Mouse (Mus musculus): ENCODE measurements at regions not wholly inside any gene's neighbourhood (a gene's known extent, or its start where the extent isn't known, plus 50 kb on each side); places are given as distances from the start of the nearest gene placed in this dataset.
A peak's percentile ranks its signal among the peaks of the same experiment; 100 is the strongest.

DNA sequence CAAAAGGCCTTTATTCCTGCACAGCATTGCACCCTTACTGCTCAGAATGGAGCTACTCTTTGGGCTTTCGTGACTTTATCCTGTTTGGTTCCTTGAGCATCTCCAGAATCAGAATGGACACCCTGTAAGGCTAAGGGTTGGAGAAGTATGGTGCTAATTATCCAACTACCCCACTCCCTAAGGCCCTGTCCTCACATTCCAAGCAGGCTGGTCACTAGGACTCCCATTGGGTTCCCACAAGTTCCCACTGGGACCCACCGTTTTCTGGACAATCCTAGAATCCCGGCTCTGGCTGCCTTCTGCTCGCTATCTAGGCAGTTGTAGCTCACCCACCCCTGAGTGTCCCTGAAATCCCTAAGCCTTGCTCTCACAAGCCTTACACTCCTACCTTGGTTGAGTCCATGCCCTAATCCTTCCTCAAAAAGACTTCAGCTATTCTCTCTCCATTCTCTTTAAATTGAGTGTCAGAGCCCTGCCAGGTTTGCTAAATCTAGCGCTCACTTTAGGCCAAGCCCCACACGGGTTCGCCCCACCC, 146.1 kb downstream of the Efcab1 start:
- no peak for DNase-seq (ENCODE audit: low spot score in 2 of 2)

DNA sequence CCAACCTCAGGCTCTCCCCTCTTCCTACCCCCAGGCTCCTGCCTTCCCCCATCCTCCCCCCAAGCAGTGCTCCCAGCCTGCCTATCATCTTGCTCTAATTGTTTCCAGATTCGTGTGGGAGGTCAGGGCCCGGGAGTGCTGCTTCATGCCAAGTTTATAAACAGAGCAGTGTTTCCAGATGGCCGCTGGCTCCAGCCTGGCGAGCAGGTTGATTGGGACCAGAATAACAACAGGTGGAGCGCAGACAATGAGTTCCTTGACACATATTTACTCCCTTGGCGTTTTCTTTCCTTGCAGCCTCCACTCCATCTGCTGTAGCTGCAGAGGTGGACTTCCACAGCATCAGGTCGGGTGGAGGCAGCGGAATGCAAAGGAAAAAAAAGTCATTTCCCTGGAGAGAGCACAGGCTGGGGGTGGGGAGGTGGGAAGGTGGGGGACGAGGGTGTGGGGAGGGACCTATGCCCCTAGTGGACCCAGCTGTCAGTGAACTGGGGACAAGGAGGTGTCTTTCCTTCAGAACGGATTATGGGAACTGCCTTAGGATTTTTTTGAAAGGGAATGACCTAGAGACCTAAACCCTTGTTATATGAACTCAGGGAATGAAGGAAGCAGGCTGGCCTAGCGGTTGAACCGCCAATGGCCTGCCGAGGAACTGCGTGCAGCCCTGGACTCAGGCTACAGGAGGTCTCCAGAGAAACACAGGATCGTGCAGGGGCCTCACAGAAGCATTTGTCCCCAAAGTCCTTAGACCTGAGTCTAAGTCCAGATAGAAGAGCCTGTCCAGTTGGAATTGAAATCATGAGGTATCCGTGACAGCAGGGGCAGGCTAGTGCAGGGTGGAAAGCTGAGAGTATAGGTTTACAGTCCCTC, 146.8 kb downstream of the Efcab1 start:
- DNase-seq (ENCODE audit: low spot score in 2 of 2), result peak; percentile 42 to 44

DNA sequence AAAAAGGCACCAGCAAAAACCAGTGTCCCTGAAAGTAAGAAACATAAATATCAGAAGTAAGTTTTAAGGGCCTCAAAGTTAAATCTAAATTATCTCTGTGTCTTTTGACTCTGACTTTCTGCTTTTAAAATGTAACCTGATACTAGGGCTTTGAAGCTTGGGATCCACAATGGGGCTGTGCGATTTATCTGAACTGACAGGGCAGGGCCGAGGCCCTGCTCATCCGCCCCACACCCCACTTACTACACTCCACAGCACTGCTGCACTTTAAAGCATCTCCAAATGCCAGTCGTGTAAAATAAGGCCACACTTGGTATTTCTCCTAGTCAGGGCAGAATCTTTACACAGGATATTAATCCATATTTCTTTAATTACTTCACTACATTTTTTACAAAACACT, 147.4 kb downstream of the Efcab1 start:
- no peak for DNase-seq (ENCODE audit: low spot score in 2 of 2)

DNA sequence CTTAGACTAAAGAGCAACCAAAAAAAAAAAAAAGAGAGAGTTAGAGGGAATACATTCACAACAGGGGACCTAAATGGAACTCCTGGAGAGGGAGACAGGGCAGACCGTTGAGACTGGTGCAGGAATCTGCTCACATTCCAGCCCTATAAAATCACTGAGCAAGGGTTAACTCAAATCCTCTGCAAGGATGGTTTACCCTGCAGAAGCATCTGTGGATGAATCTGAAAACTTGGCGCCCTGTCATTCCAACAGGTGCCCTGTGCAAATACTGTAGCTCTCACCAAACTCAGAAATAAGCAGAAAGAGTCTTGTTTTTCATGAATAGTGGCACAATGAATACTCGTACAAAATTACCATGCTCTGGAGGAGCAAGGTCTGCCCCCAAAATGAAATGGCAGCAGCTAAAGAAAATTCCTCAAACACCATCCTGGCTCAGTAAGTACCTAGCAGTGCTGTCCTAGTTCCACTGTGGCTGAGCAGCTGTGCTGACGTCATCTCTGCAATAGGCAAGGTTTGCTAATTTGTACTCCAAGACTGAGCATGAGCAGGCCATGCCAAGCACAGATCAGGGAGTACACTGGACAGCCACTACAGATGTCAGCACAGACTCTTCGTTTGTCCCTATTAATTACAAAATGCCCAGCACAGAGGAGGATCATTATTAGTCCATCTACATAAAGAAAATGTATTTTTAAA, 148.0 kb downstream of the Efcab1 start:
- DNase-seq (ENCODE audit: low spot score in 2 of 2), result no peak

DNA sequence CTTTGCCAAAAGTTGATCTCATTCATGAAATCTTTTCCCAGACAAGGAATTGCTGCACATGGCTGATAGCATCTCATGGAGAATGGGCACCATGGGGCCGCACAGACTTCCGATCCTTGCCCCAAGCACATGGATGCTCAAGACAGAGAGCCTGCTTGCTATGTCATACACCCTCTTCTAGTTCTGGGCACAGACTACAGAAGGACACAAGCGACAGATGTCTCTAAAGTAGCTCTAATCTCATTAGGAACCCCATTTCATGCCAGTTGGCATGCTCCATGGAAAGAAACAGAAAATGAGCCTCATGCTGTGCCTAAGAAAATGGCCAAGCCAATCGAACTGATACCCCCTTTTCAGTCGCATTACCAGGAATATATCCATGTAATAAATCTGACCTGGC, 149.3 kb downstream of the Efcab1 start:
- DNase-seq (ENCODE audit: low spot score in 2 of 2), result no peak

DNA sequence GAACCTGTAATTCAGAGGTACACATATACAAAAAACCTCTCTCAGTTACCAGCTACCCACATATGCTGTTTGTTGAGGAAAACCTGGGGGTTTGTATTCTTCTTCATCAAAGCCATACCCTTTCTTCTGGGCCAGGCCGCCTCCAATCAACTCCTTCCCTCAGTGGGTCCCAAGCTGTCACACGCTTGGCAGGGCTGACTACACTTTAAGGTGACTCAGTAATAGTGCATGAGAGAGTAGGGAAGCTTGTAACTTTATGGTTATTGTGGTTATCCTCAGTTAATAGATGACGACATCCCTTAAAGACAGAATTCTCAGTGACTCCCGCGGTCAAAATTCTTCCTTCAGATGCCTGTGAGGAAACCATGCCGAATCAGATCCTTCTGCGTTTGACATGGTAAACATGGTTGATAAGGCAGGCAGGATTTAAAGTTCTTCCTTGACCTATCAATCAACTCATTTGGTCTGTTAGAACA, 164.1 kb downstream of the Efcab1 start:
- DNase-seq (ENCODE audit: low spot score in 2 of 2), result no peak

DNA sequence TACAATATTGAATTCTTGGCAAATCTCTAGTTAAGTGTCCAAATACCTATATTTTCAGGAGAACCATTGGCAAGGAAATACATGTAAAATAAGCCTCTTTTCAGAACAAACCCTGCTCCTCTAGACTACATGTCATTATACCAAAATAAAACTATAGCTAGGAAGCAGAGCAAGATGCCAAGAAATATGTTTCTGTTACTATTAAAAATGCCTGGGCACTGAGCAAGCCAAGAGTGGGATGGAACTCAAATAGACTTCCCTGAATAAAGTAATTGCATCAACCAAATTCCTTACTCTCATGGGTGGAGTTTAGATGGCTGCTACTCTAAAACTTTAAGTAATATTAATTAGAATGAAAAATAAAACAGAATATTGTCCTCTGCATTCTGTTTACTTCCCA, 168.0 kb downstream of the Efcab1 start:
- DNase-seq (ENCODE audit: low spot score in 2 of 2), result peak in 1 of 2 experiments; percentile 18

DNA sequence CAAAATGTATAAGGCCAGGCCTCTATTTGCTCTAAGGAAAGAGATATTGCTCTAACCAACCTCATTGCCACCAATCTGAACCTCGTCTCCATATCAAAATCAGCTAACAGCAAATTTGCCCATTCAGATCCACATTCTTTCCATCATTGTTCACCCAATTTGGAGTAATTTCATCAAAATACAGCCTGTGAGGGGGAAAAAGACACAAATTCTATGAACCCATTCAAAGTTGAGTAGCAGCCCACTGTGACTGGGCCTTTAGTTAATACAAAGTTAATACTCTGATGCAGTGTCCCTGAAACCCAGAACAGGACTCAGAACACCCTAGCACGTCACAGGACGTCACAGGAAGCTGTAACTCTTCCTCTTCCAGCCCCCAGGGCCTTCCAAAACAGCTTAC, 177.3 kb downstream of the Efcab1 start:
- no peak for DNase-seq (ENCODE audit: low spot score in 2 of 2)

DNA sequence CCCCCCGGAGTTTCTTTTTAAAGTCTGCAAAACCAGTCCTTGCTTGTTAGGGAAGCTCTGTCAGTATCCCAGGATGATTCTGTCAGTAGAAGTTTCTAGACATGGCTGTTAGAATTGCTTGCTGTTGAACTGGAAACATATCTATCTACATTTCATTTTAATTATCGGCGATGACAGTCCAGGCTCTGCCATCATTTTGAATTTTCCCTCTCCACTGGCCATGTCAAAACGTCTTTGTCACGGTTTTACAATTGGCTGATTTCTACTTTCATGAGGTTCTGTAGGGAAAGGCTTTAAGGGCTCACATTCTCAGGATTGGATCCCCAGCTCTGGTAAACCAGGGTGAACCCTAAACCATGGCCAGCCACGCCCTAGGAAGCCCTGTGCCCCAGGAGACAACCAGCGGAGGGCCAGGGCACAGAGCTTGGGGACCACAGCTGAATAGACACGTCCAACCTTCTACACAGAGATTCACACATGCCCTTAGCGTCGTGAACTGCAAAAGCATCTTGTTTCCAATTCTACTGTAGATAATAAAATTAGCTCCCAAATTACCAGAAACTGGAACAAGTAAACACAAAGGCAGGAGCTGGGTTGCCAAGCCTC, 177.8 kb downstream of the Efcab1 start:
- no peak for DNase-seq (ENCODE audit: low spot score in 2 of 2)

DNA sequence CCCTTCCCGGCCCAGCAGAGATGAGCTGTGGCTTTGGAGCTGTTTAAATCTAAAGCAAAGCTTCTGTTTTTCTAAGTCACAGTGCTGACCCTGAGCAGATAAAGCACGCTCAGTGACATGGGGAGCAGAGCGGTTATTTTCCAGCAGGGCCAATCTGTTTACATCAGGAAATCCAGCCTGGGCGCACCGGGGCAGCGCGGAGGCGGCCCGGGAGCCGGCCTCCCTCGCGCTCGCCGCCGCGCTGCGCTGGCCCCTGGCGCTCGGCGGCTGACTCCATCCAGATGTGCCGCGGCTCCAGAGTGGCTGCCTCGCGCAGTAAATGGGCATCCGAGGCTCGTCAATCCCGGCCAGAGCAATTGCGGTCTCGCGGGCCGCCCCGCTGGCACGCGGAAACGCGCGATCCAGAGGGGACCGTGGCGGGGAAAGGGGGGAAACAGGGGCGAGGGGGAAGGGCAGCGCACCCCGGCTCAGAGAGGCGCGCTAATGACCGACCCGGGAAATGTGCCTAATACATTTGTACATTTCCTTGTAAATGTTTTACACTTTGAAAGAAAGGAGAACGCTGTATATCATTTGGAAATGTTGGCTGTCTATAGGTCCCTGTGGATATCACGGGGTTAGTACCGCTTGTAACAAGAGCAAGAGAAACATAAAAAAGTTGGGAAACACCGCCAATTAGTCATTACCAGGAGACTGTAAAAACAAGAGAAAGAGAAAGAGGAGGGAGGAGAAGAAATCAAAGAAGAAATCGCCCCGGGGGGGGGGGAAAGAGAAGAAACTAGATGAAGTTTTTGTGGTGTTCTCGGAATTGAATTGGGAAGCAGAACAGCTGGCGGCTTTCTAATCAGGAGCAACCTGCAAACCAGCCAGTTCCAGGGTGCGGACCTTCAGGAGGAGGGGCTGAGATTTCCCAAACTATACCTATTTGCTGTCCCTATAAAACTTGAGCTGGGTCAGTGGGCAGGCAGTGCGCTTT, 178.6 kb downstream of the Efcab1 start:
- DNase-seq (ENCODE audit: low spot score in 2 of 2), result no peak

DNA sequence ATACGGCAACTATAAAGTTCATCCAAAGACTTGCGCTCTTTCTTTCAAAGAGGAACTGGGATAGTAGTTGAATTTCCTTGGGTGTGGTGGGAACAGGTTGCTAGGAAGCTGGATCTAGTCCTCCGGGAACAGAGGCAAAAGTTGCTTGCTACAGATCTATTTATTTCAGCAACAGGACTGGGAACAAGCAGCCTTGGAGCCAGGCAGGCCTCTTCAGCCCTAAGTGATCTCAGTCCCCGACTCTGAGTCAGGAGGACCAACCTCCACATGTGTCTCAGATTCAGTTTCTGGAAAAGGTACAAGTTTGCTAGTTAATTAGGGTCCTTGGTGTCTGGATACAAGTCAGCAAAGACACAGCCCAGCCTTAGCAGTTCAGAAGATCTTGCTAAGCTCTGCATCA, 180.2 kb downstream of the Efcab1 start:
- no peak for DNase-seq (ENCODE audit: low spot score in 2 of 2)

DNA sequence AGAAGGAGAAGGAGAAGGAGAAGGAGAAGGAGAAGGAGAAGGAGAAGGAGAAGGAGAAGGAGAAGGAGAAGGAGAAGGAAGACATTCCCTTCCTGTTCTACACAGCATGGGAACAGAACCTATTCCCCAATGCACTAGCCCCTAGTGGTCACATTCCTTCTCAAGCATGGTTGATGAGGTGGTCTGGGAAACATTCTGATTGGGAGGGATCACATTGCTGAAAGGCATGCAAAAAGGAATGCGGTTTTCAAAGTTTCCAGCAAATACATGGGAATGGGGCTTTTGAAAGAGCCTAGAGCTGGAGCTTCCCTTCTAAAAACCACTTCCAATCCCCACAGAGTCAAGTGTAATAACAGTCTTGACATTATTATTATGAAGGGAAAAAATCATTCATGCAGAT, 197.5 kb downstream of the Efcab1 start:
- DNase-seq (ENCODE audit: low spot score in 2 of 2), result no peak

DNA sequence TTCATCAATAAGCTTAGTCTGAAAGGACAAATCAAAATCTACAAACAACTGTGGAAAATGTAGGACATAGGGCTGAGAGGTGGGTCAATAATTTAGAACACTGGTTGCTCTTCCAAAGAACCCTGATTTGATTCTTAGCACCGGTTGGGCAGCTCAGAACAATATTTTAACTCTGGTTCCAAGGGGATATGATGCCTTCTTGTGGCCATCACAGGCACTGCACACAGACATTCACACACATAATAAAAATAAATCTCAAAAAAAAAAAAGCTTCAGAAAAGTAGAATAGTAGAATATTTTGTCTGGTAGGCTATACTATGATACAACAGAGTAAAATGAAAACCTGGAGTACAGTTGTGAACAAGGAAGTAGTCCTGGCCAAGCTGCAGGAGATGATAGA, 200.8 kb downstream of the Efcab1 start:
- no peak for DNase-seq (ENCODE audit: low spot score in 2 of 2)

DNA sequence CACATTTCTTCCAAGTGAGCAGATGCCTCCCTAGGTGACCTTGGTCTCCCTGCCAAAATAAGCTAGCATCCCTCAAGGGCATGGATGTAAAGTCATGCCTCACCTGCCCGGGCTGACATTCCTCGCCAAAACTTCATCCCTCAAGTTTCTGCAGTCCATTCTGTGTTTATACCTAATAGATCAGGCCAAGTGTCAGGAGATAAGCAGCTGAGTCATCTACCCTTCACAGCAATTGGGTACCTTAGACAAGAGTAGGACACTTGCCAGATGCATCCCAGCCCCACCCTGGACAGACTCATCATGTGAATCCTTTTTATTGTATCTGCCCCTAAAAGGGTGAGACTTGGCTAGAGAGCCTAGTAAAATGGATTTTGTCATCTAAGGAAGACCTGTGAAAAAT, 204.1 kb upstream of the Gm21897 start:
- DNase-seq (ENCODE audit: low spot score in 2 of 2), result no peak

DNA sequence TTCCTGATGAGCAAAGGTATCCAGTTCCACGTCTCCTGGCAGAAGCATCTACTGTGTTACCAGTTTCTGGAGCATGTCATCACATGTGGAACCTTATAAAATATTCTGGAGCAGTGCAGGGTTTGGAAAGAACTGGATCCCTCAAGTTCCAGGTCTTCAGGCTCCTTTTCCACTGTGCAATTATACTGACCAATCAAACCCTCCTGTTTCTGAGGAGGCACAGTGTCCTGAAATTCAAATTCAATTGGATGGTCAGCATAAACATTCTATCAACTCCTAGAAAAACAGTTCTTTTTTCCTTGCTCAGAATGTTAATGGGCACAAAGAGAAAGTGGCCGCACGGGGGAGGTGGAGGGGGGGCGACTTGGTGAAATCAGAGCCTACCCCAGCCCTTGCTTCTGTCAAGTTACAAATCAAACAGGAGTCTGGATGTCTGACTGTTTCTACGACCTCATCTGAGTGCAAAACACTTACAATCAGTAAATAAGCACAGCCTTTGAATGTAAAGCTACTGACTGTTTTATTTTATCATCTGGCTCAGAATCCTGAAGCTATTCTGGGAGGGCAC, 203.2 kb upstream of the Gm21897 start:
- DNase-seq (ENCODE audit: low spot score in 2 of 2), result no peak

DNA sequence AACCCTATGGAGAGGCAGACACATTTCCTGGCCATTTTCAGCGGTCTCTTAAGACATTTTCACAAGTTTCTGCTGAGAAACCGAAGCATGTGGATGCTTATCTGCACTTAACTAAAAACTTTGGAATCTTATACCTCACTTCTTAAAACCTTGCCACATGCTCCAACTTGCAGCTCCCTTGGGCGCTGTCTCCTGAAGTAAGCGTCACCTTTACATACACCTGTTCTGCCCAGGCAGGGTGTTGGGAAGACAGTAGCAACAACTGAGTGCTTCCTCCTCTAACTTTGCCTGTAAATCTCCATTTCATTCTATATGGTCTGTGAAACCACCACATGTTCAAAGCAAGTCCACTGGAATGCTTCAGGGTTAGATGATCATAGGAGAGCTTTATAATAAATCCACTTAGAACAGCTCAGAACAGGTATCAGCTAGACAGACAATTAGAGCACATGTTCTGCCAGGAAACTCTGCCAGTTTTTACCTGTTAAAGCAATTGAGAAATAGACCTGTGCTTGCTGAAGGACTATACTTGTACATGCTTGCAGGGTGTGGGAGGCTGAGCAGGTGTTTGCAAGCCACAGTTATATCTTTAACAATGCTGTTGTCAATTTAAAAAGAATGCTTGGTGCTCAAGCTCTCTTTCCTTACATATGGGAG, 202.6 kb upstream of the Gm21897 start:
- DNase-seq (ENCODE audit: low spot score in 2 of 2), result no peak

DNA sequence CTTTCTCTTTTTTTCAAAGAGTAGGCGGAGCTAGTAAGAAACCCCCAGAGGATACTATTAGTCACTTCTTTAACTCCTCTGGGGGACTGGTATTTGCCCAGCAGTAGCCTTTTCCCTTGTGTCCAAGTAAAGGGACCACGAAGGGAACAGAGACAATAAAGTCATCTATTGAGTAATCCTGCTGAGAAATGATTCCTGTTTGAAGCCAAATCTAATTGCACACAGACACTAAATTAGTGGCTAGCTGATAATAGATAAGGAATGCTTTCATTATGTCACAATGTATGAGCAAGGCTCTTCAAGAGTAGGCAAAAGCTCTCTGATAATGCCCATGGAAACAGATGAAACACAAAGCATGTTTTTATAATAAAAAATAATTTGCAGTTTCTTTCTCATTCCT, 201.9 kb upstream of the Gm21897 start:
- DNase-seq (ENCODE audit: low spot score in 2 of 2), result no peak

DNA sequence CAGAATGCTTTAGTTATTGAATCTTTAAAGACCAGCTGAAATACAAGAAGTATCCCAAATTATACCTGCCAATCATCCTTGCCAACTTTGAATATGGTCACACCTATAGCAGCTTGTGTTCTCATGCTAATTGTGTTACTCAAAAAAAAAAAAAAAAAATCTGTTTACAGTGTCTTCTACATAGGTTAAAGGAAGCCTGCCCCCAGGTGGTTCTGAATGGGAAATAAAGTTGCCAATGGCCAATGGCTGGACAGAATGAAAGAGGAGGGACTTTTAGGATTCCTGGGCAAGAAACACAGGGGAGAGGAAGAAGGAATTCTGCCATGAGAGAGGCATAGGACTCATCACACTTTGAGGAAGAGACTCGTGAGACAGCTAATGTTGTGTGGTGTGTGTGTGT, 197.5 kb upstream of the Gm21897 start:
- DNase-seq (ENCODE audit: low spot score in 2 of 2), result no peak

DNA sequence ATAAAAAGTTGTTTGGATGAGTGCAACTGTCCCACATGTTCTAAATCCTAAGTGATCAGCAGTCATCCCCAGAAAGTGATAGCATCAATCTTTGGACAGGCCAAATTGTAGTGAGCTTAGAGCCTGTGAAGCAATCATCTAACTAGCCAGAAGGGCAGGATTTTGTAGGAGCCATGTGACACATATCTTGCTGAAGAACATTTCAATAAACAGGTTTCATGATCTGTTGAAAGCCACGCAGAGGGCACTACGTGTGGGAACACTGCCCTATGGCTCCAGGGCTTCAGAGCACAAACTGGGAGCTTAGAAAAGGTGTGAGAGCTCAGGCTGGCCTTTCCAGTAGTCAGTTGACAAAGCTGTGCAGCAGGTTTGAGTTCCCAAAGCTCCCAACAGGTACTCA, 188.3 kb upstream of the Gm21897 start:
- no peak for DNase-seq (ENCODE audit: low spot score in 2 of 2)

DNA sequence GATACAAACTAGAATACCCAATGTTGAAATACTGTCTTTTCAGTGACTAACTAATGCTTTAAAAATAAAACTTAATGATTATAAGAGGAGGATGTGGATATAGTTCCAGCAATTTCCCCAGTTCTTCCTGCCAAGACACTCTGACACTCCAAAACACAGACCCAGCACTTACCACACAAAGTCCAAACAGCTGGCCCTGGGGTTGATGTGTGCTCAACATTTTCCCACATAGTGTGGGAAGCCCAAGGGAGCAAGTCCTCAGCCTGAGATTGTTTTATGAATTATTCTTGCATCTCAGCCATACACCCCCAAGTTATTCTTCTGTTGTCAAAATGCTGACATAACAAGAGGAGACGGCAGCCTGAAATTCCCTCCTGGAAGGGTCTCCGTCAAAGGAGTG, 187.5 kb upstream of the Gm21897 start:
- no peak for DNase-seq (ENCODE audit: low spot score in 2 of 2)
